Mouse (Mus musculus) small intestine, adult 2 months (tissue): Measurements from ENCODE around the gene Cpd.

Experiments used
- CTCF ChIP-seq: fragments of 200-500 bp; IDR thresholded peaks from 2 replicates; pipeline ENCODE4 v1.5.1; 2012; ENCODE audit warnings: low read depth, mild to moderate bottlenecking, control low read depth, inconsistent platforms, low read length, moderate library complexity, mixed read lengths; ENCODE audit not compliant: insufficient replicate concordance, insufficient read length; ENCODE audit errors: extremely low read depth
- POLR2A ChIP-seq: fragments of 200-500 bp; IDR thresholded peaks from 2 replicates; pipeline ENCODE4 v1.6.1; 2012; ENCODE audit warnings: low read depth, mild to moderate bottlenecking, control low read depth, inconsistent platforms, low read length, moderate library complexity

DNA sequence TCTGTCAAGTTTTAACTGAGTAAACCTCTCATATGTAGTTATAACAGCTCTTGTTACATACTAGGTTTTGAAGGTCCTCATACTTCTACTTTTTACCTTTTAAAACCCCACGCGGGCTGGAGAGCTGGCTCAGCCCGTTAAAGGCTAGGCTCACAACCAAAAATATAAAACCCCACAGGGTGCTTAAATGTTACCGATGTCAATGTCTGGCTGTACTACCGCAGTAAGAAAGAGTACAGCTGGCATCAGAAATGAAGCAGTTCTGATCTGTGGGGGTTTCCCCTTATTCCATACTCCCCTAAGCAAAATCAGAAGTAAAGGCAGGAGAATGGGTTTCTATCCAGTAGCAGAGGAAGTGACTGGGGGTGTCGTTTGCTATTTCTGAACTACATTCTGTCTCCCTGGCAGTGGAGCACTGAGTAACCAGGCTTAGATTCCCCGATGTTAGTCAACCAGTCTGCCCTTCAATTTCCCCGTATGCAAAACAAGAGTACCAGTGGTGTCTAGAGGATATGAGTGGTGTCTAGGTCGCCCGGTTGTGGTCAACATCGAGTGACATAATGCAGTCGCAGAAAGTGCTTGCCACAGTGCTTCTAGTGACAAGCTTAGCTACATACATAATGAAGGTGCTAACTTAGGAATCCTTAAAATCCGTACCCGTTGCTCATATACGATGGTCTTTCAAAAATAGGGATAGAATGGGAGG, 1.4 kb downstream of the Cpd start:
- TF ChIP-seq CTCF: no peak
- TF ChIP-seq POLR2A: no peak
